Mouse (Mus musculus) retina, embryonic 14.5 days (tissue): Measurements from ENCODE around the gene Lsg1.

Experiments
- DNase-seq: peaks from one replicate; pipeline ENCODE4 v3.0.0-alpha.2; 2015; ENCODE audit warnings: low spot score

Lsg1 gene

DNA sequence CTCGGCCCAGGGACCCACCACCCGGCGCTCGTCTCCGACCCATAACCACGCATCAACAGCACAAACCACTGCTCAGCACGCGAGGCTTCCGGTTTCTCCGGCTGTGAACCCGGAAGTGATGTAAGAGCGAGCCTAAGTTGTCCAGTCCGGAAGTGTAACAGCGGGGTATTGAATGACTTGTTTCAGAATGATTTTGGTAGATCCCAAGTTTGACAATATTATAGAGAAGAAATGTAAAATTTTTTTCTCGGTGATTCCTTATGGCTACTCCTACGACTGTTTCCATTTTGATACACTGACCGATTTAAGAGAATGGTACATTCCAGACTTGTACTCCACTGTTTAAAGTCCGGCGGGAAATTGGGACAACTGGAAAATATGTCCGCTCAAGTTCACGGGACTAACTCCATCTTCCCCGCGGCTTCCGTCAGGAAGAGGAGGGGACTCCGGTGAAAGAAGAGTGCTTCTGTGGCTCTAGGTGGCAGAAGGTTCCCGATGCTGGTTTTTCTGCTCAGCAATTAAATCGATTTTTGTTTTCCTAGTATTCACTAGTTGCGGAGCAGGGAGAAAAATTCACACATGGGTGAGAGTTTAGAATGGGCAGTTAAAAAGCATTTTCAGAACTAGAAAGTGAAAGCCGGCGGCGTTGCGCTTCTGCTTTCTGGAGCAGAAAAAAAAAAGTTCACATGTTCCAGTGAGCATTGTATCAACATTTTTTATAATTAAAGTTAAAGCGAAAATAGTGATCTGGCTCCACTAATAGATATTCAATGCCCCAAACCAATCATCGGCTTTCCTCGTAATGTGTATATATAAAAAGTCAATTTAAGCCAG is at the start of gene Lsg1:
Gene Lsg1 (minus strand): TSS at position 99 of the 834 bp plus-strand sequence.
- DNase-seq: peak; percentile 96

GRCm38 (mm10) chr16:30633906-30634746 is 46.7 kb upstream of the Lsg1 start:
- no peak for DNase-seq

GRCm38 (mm10) chr16:30629509-30629908 is 42.1 kb upstream of the Lsg1 start:
- no peak for DNase-seq

DNA sequence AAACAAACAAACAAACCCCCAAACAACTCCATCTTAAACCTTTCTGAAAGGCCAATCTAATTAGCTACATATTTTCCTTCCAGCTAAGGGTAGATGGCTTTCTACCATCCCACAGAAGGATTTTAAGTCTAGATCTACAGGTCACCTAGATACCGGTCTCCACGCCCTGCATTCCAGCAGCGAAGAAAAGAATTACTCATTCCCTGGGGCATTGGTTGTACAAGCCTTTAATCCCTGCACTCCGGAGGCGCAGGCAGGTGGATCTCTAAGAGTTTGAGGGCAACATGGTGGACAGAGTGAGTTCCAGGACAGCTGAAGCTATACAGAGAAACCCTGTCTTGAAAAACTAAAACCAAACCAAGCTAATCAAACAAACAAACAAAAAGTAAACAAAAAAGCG is 41.0 kb upstream of the Lsg1 start:
- no peak for DNase-seq

DNA sequence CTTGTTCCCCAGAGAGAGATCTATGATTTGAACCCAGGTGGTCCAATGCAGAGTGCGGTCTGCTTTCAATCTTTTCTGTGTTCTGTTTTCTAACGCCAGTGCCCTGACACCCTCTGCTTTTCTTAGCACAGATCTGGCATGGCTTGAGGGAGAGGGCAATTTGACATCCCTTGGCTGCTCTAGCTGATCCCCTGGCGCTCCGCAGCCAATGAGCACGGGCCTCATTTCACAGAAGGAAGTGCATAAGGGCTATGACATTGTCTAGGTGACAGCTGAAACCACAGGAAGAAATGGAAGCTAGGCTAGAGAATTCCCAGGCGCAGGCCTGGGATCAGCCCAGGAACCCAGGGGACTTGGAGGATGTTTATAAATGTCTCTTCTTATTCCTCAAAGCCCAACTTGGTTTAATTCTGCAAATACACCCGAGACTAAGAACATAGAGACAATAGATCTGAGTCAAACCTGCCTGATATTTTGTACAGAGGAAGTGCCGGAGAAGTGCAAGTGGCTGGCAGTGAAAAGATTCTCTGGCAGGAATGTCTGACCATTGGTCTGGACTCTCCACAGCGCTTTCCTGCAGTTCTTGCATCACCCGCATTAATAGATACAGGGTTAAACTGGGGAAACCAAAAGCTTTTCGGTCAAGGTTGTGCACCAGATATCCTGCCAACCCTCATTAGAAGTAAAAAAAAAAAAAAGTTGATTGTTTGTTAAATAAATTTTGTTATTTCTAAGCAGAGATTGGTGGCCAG is 40.4 kb upstream of the Lsg1 start:
- DNase-seq: no peak

GRCm38 (mm10) chr16:30624640-30625039 is 37.2 kb upstream of the Lsg1 start:
- no peak for DNase-seq

DNA sequence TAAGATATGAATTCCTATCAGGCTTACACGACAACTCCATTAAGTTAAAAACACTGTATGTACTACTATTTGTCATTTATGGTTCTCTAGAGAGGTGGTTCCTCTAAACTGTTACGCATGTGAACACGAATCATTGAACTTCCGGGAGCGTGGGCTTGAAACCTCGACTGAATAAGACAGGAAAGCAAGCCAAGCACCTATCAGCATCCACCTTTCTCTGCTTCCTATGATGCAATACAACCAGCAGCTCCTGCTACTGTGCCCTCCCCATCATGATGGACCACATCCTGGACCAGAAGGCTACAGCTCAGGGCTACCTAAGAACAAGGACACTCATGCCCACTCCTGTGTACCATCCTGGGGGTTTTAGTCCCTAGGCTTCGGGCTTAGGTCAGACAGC is 36.3 kb upstream of the Lsg1 start:
- no peak for DNase-seq

GRCm38 (mm10) chr16:30616281-30616680 is 28.9 kb upstream of the Lsg1 start:
- no peak for DNase-seq

DNA sequence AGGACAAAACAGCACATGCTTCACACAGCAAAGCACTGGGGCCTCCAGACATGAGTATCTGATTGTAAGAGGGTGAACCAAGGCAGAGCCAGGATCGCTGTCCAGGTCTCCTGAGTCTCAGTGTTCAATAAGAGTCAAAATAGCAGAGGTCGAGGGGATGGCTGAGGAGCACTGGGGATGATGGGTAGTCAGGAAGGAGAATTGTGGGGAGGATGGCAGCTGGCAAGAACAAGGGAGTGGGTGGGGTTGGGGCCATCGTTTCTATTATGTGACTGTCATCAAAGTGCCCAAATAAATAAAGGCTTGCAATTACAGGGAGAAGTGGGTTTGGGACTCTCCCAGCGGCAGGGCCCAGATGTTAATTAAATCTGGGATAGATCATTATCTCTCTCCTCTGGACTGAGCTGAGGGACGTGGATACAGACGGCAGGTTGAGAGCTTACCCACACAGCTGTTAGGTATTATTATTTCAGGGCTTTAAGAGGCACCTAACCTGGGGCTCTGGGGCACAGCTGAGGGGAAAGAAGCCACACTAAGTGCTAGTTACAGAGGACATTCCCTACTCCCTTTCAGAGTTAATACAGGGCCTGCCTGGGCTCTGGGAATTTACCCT is 27.4 kb upstream of the Lsg1 start:
- no peak for DNase-seq

- DNase-seq: no peak
Observed at GRCm38 (mm10) chr16:30614122-30614521, 26.7 kb upstream of the Lsg1 start.

- DNase-seq: no peak
Observed at GRCm38 (mm10) chr16:30613122-30613521, 25.7 kb upstream of the Lsg1 start.

DNA sequence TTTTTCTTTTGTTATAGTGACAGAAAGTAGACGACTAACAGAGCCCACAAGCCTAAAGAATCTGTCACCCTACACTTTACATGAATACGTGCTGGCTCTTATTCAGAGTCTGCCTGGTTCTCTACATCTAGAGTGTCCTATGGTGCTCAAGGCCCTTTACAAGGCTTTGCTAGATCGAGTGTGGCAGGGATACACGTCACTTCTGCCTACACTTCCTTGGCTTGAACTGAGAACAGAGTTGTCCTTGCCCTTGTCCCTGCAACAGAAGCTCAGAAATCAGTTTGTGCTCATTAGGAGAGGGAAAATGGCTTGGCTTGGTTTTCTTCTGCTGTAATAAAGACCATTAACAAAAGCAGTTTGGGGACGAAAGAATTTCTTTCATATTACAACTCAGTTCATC is 23.9 kb upstream of the Lsg1 start:
- DNase-seq: no peak

GRCm38 (mm10) chr16:30607868-30608267 is 20.5 kb upstream of the Lsg1 start:
- DNase-seq: no peak

GRCm38 (mm10) chr16:30605528-30605927 is 18.1 kb upstream of the Lsg1 start:
- no peak for DNase-seq

- DNase-seq: no peak
Observed at GRCm38 (mm10) chr16:30604807-30605137, 17.4 kb upstream of the Lsg1 start.

- DNase-seq: no peak
Observed at GRCm38 (mm10) chr16:30604061-30604806, 16.8 kb upstream of the Lsg1 start.

- DNase-seq: no peak
Observed at GRCm38 (mm10) chr16:30603531-30603842, 16.1 kb upstream of the Lsg1 start.

DNA sequence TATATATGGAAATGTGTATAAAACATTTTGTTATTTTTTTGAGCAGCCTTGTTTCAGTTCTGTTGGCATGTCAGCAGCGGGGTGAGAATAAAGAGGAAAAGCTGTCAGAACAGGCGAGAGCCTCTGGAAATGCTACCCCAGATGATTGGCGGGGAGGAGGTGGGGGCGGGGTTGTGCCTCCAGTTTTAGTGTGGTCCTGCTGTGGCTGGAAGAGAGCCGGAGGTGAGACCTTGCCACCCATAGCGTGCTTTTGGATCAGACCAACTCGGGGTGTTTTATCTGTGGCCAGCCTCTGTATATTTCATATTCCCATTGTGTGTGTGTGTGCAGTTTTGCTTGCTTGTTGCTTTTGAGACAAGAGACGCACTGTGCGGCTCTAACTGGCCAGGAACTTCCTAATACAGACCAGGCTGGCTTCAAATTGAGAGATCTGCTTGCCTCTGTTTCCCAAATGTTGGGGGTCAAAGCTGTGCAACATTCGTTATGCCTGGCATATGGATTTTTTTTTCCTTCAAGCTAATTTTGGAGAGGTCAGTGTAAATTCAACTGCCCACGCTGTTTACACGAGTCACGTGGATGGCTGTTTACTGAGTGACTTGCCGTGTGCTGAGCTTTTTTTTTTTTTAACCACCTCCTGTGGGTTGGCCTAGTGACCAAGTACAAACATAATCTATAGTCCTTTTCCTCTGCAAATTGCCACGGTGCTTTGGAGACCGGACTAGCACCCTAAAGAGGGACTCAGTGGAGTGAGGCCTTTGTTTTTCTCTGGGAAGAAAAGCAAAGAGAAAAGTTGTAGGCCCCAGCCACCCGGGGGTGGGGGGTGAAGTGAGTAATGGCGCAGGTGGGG is 15.5 kb upstream of the Lsg1 start:
- no peak for DNase-seq

- no peak for DNase-seq
Observed at GRCm38 (mm10) chr16:30601946-30602345, 14.6 kb upstream of the Lsg1 start.

DNA sequence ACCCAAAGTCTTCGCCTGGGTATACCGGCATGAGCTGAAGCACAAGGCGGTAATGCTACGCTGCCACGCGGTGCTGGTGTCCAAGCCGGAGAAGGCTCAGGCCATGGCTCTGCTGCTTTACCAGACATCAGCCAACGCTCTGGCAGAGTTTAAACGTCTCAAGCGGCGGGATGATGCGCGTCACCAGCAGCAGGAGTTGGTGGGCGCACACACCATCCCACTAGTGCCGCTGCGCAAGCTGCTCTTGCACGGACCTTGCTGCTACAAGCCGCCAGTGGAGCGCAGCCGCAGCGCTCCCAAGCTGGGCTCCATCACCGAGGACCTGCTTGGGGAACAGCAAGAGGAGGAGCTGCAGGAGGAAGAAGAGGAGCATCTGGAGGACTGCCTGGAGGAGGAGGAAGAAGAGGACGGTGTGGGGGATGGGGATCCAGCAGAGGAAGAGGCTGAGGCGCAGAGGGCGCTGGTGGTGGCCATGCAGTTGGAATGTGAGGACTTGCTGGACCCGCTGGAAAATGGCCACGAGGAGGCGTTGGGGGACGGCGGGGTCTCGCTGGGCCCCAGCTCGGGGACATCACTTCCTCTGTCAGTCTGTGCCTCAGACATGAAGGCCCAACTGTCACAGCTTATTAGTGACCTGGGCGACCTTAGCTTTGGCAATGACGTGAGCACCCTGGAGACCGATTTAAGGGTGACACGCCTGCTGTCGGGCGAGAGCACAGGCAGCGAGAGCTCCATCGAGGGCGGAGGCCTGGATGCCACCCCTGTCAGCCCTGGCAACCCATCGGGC is 13.8 kb upstream of the Lsg1 start:
- peak; percentile 79 for DNase-seq
